Mouse (Mus musculus) MEL (cell line): Measurements from ENCODE around the gene Tmem184b. TPM values are rescaled to one million over a fixed set of nuclear protein-coding genes. Genes with fewer than 3 reads are reported as not detected.

ENCODE experiments used
- DNase-seq: peaks from one replicate; pipeline ENCODE4 v3.0.0; 2011; ENCODE audit warnings: low read depth, low spot score
- H3K27ac ChIP-seq: 2 replicates; pipeline ENCODE4 v1.5.1; 2012; ENCODE audit warnings: low read depth, mild to moderate bottlenecking, control low read depth, low read length, moderate library complexity; ENCODE audit not compliant: control insufficient read depth
- H3K27me3 ChIP-seq, 2 experiments: fragments of 150-350 bp in 1 of 2; sonication (generic) in 1 of 2; 2 replicates each; pipeline ENCODE4 v1.6.1; 2012; ENCODE audit warnings: low read length in 2 of 2, mild to moderate bottlenecking in 2 of 2, improper control_type of control experiment in 1 of 2, moderate library complexity in 1 of 2; ENCODE audit not compliant: insufficient read depth in 2 of 2, control insufficient read depth in 1 of 2
- H3K36me3 ChIP-seq, 2 experiments: 2 replicates each; pipeline ENCODE4 v1.6.1; 2012 to 2014; ENCODE audit warnings: low read length in 2 of 2, improper control_type of control experiment in 1 of 2, inconsistent platforms in 1 of 2, mild to moderate bottlenecking in 1 of 2; ENCODE audit not compliant: insufficient read depth in 2 of 2, control insufficient read depth in 1 of 2
- H3K4me1 ChIP-seq, 2 experiments: fragments of 150-350 bp in 1 of 2; sonication (generic) in 1 of 2; 2 replicates each; pipeline ENCODE4 v1.6.1; 2012; ENCODE audit warnings: low read length in 2 of 2, improper control_type of control experiment in 1 of 2, mild to moderate bottlenecking in 1 of 2; ENCODE audit not compliant: insufficient read depth in 2 of 2, control insufficient read depth in 1 of 2
- H3K4me3 ChIP-seq, 2 experiments: fragments of 150-350 bp in 1 of 2; sonication (generic) in 1 of 2; 2 replicates each; pipeline ENCODE4 v1.5.1; 2012; ENCODE audit warnings: low read depth in 2 of 2, low read length in 2 of 2, mild to moderate bottlenecking in 2 of 2, moderate library complexity in 2 of 2, control low read depth in 1 of 2, improper control_type of control experiment in 1 of 2; ENCODE audit not compliant: control insufficient read depth in 1 of 2, insufficient read depth in 1 of 2
- H3K79me2 ChIP-seq: 2 replicates; pipeline ENCODE4 v1.6.1; 2012; ENCODE audit warnings: mild to moderate bottlenecking, low read length, moderate library complexity; ENCODE audit not compliant: control insufficient read depth, poor library complexity, insufficient read depth
- H3K9ac ChIP-seq: 2 replicates; pipeline ENCODE4 v1.6.1; 2012; ENCODE audit warnings: low read depth, mild to moderate bottlenecking, control low read depth, low read length, moderate library complexity; ENCODE audit not compliant: control insufficient read depth, poor library complexity, severe bottlenecking
- H3K9me3 ChIP-seq: fragments of 150-350 bp; sonication (generic); replicated peaks from 2 replicates; pipeline ENCODE4 v1.6.1; 2012; ENCODE audit warnings: mild to moderate bottlenecking, low read length, improper control_type of control experiment, moderate library complexity; ENCODE audit not compliant: insufficient read depth
- CHD1 ChIP-seq: IDR thresholded peaks from 2 replicates; pipeline ENCODE4 v1.6.1; 2012; ENCODE audit warnings: low read depth, mild to moderate bottlenecking, inconsistent platforms, low read length, improper control_type of control experiment
- CHD2 ChIP-seq: IDR thresholded peaks from 2 replicates; pipeline ENCODE4 v1.6.1; 2011; ENCODE audit warnings: low read length, improper control_type of control experiment
- CTCF ChIP-seq, 3 experiments: IDR thresholded peaks in 2 of 3; conservative IDR thresholded peaks in 1 of 3; 2 replicates each; pipeline ENCODE4 v1.5.1; 2011 to 2012; ENCODE audit warnings: low read length in 3 of 3, low read depth in 2 of 3, mild to moderate bottlenecking in 2 of 3, improper control_type of control experiment in 1 of 3, inconsistent platforms in 1 of 3, mixed read lengths in 1 of 3, moderate library complexity in 1 of 3; ENCODE audit not compliant: control insufficient read depth in 1 of 3, insufficient read depth in 1 of 3, poor library complexity in 1 of 3, severe bottlenecking in 1 of 3
- ELF1 ChIP-seq: IDR thresholded peaks from 2 replicates; pipeline ENCODE4 v1.6.1; 2014; ENCODE audit warnings: low read depth, mild to moderate bottlenecking, inconsistent platforms, low read length, improper control_type of control experiment, moderate library complexity
- GABPA ChIP-seq: IDR thresholded peaks from 2 replicates; pipeline ENCODE4 v1.6.1; 2012; ENCODE audit warnings: low read depth, mild to moderate bottlenecking, inconsistent platforms, low read length, improper control_type of control experiment, moderate library complexity
- GATA1 ChIP-seq: IDR thresholded peaks from 2 replicates; pipeline ENCODE4 v1.6.1; 2011; ENCODE audit warnings: low read depth, low read length, improper control_type of control experiment
- KAT2A ChIP-seq: conservative IDR thresholded peaks from 2 replicates; pipeline ENCODE4 v1.6.1; 2012; ENCODE audit warnings: low read depth, low read length, improper control_type of control experiment, inconsistent platforms
- MAFK ChIP-seq: IDR thresholded peaks from 2 replicates; pipeline ENCODE4 v1.6.1; 2011; ENCODE audit warnings: low read depth, mild to moderate bottlenecking, low read length, improper control_type of control experiment, borderline replicate concordance
- MAX ChIP-seq: IDR thresholded peaks from 2 replicates; pipeline ENCODE4 v1.6.1; 2011; ENCODE audit warnings: low read length, improper control_type of control experiment
- MAZ ChIP-seq: IDR thresholded peaks from 2 replicates; pipeline ENCODE4 v1.6.1; 2012; ENCODE audit warnings: low read depth, mild to moderate bottlenecking, inconsistent platforms, low read length, improper control_type of control experiment
- MXI1 ChIP-seq: IDR thresholded peaks from 2 replicates; pipeline ENCODE4 v1.6.1; 2011; ENCODE audit warnings: mild to moderate bottlenecking, low read depth, low read length, improper control_type of control experiment
- MYB ChIP-seq: IDR thresholded peaks from 2 replicates; pipeline ENCODE4 v1.6.1; 2011; ENCODE audit warnings: mild to moderate bottlenecking, low read depth, low read length, improper control_type of control experiment
- NELFE ChIP-seq: IDR thresholded peaks from 2 replicates; pipeline ENCODE4 v1.6.1; 2011; ENCODE audit warnings: low read depth, low read length, improper control_type of control experiment
- POLR2AphosphoS5 ChIP-seq: IDR thresholded peaks from 2 replicates; pipeline ENCODE4 v1.6.1; 2012; ENCODE audit warnings: low read depth, borderline replicate concordance, mild to moderate bottlenecking, inconsistent platforms, low read length, moderate library complexity, mixed read lengths
- RAD21 ChIP-seq: IDR thresholded peaks from 2 replicates; pipeline ENCODE4 v1.6.1; 2011; ENCODE audit warnings: mild to moderate bottlenecking, low read depth, low read length, improper control_type of control experiment
- SIN3A ChIP-seq: IDR thresholded peaks from 2 replicates; pipeline ENCODE4 v1.6.1; 2012; ENCODE audit warnings: low read length, improper control_type of control experiment, inconsistent platforms
- SMC3 ChIP-seq: IDR thresholded peaks from 2 replicates; pipeline ENCODE4 v1.6.1; 2011; ENCODE audit warnings: low read depth, low read length, improper control_type of control experiment
- TAL1 ChIP-seq: IDR thresholded peaks from 2 replicates; pipeline ENCODE4 v1.6.1; 2012; ENCODE audit warnings: mild to moderate bottlenecking, inconsistent platforms, low read length, moderate library complexity, mixed read lengths
- UBTF ChIP-seq: IDR thresholded peaks from 2 replicates; pipeline ENCODE4 v1.6.1; 2012; ENCODE audit warnings: low read depth, mild to moderate bottlenecking, inconsistent platforms, low read length, improper control_type of control experiment, moderate library complexity, borderline replicate concordance; ENCODE audit not compliant: insufficient read depth
- USF2 ChIP-seq, 2 experiments: IDR thresholded peaks; 2 replicates each; pipeline ENCODE4 v1.6.1; 2011 to 2012; ENCODE audit warnings: improper control_type of control experiment in 2 of 2, low read length in 2 of 2, borderline replicate concordance in 1 of 2, inconsistent platforms in 1 of 2, low read depth in 1 of 2, mild to moderate bottlenecking in 1 of 2; ENCODE audit not compliant: insufficient read depth in 1 of 2
- ZMIZ1 ChIP-seq: IDR thresholded peaks from 2 replicates; pipeline ENCODE4 v1.6.1; 2012; ENCODE audit warnings: low read depth, mild to moderate bottlenecking, inconsistent platforms, low read length, improper control_type of control experiment, moderate library complexity
- ZNF384 ChIP-seq: IDR thresholded peaks from 2 replicates; pipeline ENCODE4 v1.6.1; 2012; ENCODE audit warnings: low read depth, mild to moderate bottlenecking, inconsistent platforms, low read length, improper control_type of control experiment
- polyA plus RNA-seq, 2 experiments: library from polyadenylated mRNA; stranded (reverse) in 1 of 2; unstranded in 1 of 2; fragments of >175 nt in 1 of 2; fragments of >200 nt in 1 of 2; gene quantifications; 2 replicates each; pipeline versions ENCODE4 v1.2.1 to v1.2.4; 2012; ENCODE audit warnings: low replicate concordance in 2 of 2, low read depth in 1 of 2; ENCODE audit not compliant: insufficient read length in 2 of 2, insufficient read depth in 1 of 2, missing spikeins in 1 of 2
- total RNA-seq: library from RNA; depleted of rRNA; stranded (reverse); fragments of 300-350 nt; gene quantifications from 2 replicates; pipeline ENCODE4 v1.2.3, GENCODE M21; 2012

Tmem184b gene
- total and polyA plus RNA-seq, 3 experiments: 7.5 to 28.4 TPM; not detected in 1

DNA sequence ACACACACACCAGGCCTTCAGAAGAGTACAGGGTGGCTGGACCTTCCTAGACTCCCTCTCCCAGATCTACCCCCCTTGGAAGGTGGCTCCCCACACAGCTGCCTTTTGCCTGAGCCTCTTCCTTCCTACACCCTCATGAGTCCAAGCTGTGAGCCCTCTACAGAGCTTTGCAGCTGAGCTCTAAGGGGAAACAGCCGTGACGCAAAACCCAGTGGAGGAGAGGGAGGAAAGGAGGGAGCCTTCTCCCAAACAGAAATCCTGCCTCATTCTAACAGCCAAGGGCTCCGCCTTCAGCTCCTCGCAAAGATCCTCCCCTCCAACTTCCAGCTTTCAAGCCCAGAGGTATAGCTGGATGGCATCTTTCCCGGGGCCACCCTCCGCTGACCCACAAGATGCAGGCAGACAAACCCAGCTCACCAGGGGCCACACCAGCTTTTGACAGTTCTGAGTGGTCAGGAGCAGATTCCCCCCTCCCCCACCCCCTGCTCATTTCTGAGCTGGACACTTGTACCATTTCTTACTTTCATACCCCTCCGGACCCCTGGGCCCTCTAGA, 40.6 kb upstream of the Tmem184b start:
- H3K4me3 ChIP-seq: no peak overlapping the region
- H3K4me1 ChIP-seq: peaks cover 6 to 7% of the 10 kb centered on the region in 2 experiments; a peak in 3 of 4 replicates
- no peak overlapping the region for H3K9ac ChIP-seq
- H3K36me3 ChIP-seq: peaks cover 0 to 5% of the 10 kb centered on the region in 2 experiments; a peak in 2 of 4 replicates
- H3K79me2 ChIP-seq: peaks cover 15% of the 10 kb centered on the region
- H3K27me3 ChIP-seq: no peaks in the 10 kb centered on the region
- no peak overlapping the region for H3K27ac ChIP-seq
- no peak for DNase-seq
- no peak for TF ChIP-seq USF2 (IDR thresholded peaks at IDR 0.05; ENCODE audit: borderline replicate concordance in 1 of 2, insufficient read depth in 1 of 2, low read depth in 1 of 2, low read length in 2 of 2)
- H3K9me3 ChIP-seq: no peaks in the 10 kb centered on the region

DNA sequence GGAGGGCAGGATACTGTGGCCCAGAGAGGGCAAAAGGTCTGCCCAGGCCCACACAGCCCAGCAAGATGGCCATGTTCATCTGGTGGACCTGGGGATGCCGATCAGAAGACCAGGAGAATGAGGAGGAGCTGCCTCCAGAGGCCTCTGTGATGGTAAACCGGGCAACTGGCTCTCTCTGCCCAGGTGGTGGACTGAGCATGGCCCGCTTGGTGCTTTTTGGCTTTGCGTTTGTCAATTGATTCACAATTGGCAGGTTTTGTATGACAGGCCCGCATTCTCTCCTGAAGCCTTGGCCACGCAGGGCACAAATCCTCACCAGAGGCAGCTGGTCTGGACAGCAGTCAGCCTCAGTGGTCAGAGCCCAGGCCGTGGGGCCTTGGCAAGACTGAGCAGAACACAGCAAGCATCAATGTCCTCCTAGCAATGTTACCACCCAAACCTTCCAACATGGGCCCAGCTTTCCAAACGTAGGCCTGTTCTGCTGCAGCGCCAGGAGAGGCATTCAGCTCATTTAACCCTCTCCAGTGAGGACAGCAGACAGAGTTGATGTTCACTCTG, 39.7 kb upstream of the Tmem184b start:
- Histone ChIP-seq H3K27ac (no peak overlapping the region), H3K79me2 (peaks cover 15% of the 10 kb centered on the region), H3K4me1 (peaks cover 6 to 7% of the 10 kb centered on the region in 2 experiments; a peak in 3 of 4 replicates), H3K27me3 (no peaks in the 10 kb centered on the region), H3K4me3 (no peak overlapping the region), H3K36me3 (peaks cover 0 to 5% of the 10 kb centered on the region in 2 experiments; a peak in 2 of 4 replicates), H3K9me3 (no peaks in the 10 kb centered on the region), H3K9ac (no peak overlapping the region)
- TF ChIP-seq GATA1: no peak
- TF ChIP-seq POLR2AphosphoS5: no peak
- TF ChIP-seq MAFK: no peak
- TF ChIP-seq KAT2A: no peak
- TF ChIP-seq NELFE: no peak
- TF ChIP-seq MAZ: no peak
- no peak for DNase-seq

DNA sequence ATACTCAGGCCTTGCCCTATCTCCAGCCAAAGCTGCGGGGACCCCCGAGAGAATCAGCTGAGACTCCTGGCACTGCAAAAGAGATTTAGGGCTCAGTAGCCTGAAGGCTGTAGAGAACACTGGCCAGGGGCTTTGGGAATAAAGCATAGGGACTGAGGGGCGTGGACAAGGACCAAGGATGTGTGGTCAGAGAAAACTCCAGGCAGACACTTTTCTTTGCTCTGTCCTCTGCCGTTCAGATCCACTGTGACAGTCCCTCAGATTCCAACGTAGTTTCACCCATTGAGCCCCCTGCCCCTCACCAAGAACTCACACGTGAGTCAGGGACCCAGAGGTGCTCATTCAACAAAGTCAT, 38.9 kb upstream of the Tmem184b start:
- TF ChIP-seq CHD2: no peak
- TF ChIP-seq MAFK: no peak
- no peak for TF ChIP-seq RAD21
- no peak for TF ChIP-seq GABPA
- TF ChIP-seq ELF1: no peak
- TF ChIP-seq USF2 (IDR thresholded peaks at IDR 0.05; ENCODE audit: borderline replicate concordance in 1 of 2, insufficient read depth in 1 of 2, low read depth in 1 of 2, low read length in 2 of 2): no peak
- no peak for TF ChIP-seq CTCF (IDR thresholded peaks at IDR 0.05 in 2 of 3, conservative IDR thresholded peaks at IDR 0.05 in 1 of 3; ENCODE audit: control insufficient read depth in 1 of 3, insufficient read depth in 1 of 3, low read depth in 2 of 3, low read length in 3 of 3, poor library complexity in 1 of 3, severe bottlenecking in 1 of 3)
- no peak for TF ChIP-seq CHD1
- no peak for TF ChIP-seq UBTF
- no peak for TF ChIP-seq TAL1
- no peak for TF ChIP-seq MXI1
- no peak for TF ChIP-seq ZNF384
- TF ChIP-seq MAX: no peak
- TF ChIP-seq SMC3: no peak
- TF ChIP-seq MYB: no peak
- no peak for TF ChIP-seq SIN3A
- TF ChIP-seq ZMIZ1: no peak
- Histone ChIP-seq H3K4me3 (peak overlapping the region; percentile 61 to 99), H3K36me3 (peaks cover 0 to 5% of the 10 kb centered on the region in 2 experiments; a peak in 2 of 4 replicates), H3K4me1 (peaks cover 6 to 8% of the 10 kb centered on the region in 2 experiments; a peak in 3 of 4 replicates), H3K79me2 (peaks cover 15% of the 10 kb centered on the region), H3K9me3 (no peaks in the 10 kb centered on the region), H3K27me3 (no peaks in the 10 kb centered on the region), H3K9ac (peak overlapping the region; percentile 79), H3K27ac (peak overlapping the region; percentile 34)
- no peak for DNase-seq
